Mouse (Mus musculus) midbrain, embryonic 14.5 days (tissue): ENCODE measurements around the gene Arhgef1. TPM values are rescaled to one million over a fixed set of nuclear protein-coding genes. Genes with fewer than 3 reads are reported as not detected.

ENCODE experiments used
- ATAC-seq: fragments of 200-750 bp; cut with Nextera tagmentation; 2 replicates; pipeline ENCODE4 v1.8.0; 2017; ENCODE audit warnings: moderate number of reproducible peaks, moderate library complexity; ENCODE audit not compliant: low FRiP score, low TSS enrichment
- DNase-seq: peaks from one replicate; pipeline ENCODE4 v3.0.0-alpha.2; 2015
- H3K27ac ChIP-seq: fragments of 300-500 bp; sonication (generic); replicated peaks from 2 replicates; pipeline ENCODE4 v1.5.1; 2014; ENCODE audit warnings: mild to moderate bottlenecking, low read depth, low read length, moderate library complexity
- H3K27me3 ChIP-seq: fragments of 300-500 bp; sonication (generic); 2 replicates; pipeline ENCODE4 v1.6.1; 2014; ENCODE audit warnings: low read length, control low read depth, mixed read lengths; ENCODE audit not compliant: control insufficient read depth, insufficient read depth
- H3K36me3 ChIP-seq: fragments of 300-500 bp; sonication (generic); 2 replicates; pipeline ENCODE4 v1.6.1; 2014; ENCODE audit warnings: low read length, control low read depth; ENCODE audit not compliant: control insufficient read depth, insufficient read depth
- H3K4me1 ChIP-seq: fragments of 300-500 bp; sonication (generic); 2 replicates; pipeline ENCODE4 v1.6.1; 2014; ENCODE audit warnings: mild to moderate bottlenecking, antibody characterized with exemption, low read length, control low read depth; ENCODE audit not compliant: control insufficient read depth, insufficient read depth
- H3K4me2 ChIP-seq: fragments of 300-500 bp; sonication (generic); 2 replicates; pipeline ENCODE4 v1.6.1; 2014; ENCODE audit warnings: mild to moderate bottlenecking, low read length, moderate library complexity
- H3K4me3 ChIP-seq: fragments of 300-500 bp; sonication (generic); replicated peaks from 2 replicates; pipeline ENCODE4 v1.5.1; 2014; ENCODE audit warnings: low read depth, low read length
- H3K9ac ChIP-seq: fragments of 300-500 bp; sonication (generic); replicated peaks from 2 replicates; pipeline ENCODE4 v1.6.1; 2014; ENCODE audit warnings: mild to moderate bottlenecking, low read length, moderate library complexity
- H3K9me3 ChIP-seq: fragments of 300-500 bp; sonication (generic); 2 replicates; pipeline ENCODE4 v1.6.1; 2016; ENCODE audit warnings: low read length, control low read depth, mixed read lengths; ENCODE audit not compliant: control insufficient read depth
- WGBS: fragments of 180-500 bp; shearing (Covaris S2); extraction: QIAGEN DNeasy Blood & Tissue Kit; methylation state at CpG from one replicate; pipeline ENCODE4 v1.1.7; 2014; 5-methylcytosine and 5-hydroxymethylcytosine counted together
- polyA plus RNA-seq: library from polyadenylated mRNA; unstranded; fragments of >200 nt; fragmentation: Nextera tagmentation; extraction: Ambion mirVana; gene quantifications from 2 replicates; pipeline ENCODE4 v1.2.1, GENCODE M21; 2014

Gene Arhgef1
- polyA plus RNA-seq, 1 experiment from 2014 or later = 51.0 TPM

DNA sequence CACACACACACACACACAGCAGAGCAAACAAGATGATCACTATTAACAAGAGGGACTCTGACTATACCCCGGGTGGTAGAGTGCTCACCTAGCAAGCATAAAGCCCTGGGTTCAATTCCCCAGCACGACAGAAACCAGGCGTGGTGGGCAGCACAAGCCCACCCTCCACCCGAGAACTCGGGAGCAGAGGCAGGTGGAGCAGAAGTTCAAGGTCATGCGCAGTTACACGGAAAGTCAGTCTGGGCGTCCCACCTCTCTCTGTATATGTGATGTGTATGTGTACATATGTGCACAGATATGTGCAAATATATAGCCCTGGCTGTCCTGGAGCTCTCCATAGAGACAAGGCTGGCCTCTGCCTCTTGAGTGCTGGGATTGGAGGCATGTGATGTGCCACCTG lies 65.3 kb downstream of the Arhgef1 start:
- Histone ChIP-seq H3K4me2 (no peak overlapping the region), H3K9ac (no peak overlapping the region), H3K27ac (no peak overlapping the region), H3K27me3 (no peaks in the 10 kb centered on the region), H3K9me3 (no peaks in the 10 kb centered on the region), H3K4me3 (no peak overlapping the region), H3K4me1 (no peaks in the 10 kb centered on the region), H3K36me3 (0 out of 2 replicates have a peak, but pooled peaks cover 4% of the 10 kb centered on the region)
- no peak for DNase-seq
- WGBS = 88% methylated on average over 8 of the region's 8 CpGs
- ATAC-seq = no peak

DNA sequence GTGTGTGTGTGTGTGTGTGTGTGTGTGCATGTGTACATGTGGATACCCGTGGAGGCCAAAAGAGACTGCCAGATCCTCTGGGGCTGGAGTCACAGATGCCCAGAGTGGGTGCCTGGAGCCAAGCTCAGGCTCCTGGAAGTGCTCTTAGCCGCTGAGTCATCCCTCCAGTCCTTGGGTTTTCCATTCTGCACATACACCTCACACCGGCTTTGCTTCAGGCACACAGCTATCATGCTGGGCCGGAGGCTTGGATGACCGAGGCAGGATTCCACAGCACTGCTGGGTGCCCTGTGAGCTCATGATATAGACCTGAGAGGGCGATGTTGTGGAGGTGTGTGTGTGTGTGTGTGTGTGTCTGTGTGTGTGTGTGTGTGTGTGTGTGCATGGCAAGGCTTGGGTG lies 65.8 kb downstream of the Arhgef1 start:
- Histone ChIP-seq H3K4me2 (no peak overlapping the region), H3K27me3 (no peaks in the 10 kb centered on the region), H3K4me1 (no peaks in the 10 kb centered on the region), H3K27ac (no peak overlapping the region), H3K4me3 (no peak overlapping the region), H3K36me3 (0 out of 2 replicates have a peak, but pooled peaks cover 4% of the 10 kb centered on the region), H3K9ac (no peak overlapping the region), H3K9me3 (no peaks in the 10 kb centered on the region)
- 77% methylated on average over 6 of the region's 6 CpGs for WGBS
- ATAC-seq (no peak), DNase-seq (no peak)

DNA sequence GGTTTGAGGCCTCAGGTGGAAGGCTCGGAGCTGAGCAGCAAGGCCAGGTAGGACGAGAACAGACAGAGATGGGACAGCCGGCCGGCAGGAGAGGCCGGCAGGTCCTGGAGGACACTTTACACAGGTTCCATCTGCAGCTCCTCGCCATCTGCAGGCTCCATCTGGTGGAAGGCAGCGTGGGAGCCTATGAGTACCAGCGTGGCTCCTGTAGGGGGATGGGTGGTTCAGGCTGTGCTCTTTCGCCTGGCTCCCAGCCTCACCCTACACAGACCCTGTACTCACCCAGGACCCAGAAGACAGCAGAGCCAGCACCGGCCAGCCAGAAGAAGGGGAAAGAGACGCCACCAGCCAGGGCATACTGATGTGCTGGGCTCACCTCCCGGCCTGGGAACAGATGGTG lies 67.1 kb downstream of the Arhgef1 start:
- no peaks in the 10 kb centered on the region for H3K4me1 ChIP-seq
- no peak overlapping the region for H3K4me3 ChIP-seq
- H3K36me3 ChIP-seq = 0 out of 2 replicates have a peak, but pooled peaks cover 4% of the 10 kb centered on the region
- WGBS = 75% methylated on average over 12 of the region's 12 CpGs
- H3K27ac ChIP-seq = no peak overlapping the region
- H3K9ac ChIP-seq = no peak overlapping the region
- DNase-seq = no peak
- ATAC-seq = no peak
- no peaks in the 10 kb centered on the region for H3K27me3 ChIP-seq
- no peak overlapping the region for H3K4me2 ChIP-seq
- no peaks in the 10 kb centered on the region for H3K9me3 ChIP-seq

DNA sequence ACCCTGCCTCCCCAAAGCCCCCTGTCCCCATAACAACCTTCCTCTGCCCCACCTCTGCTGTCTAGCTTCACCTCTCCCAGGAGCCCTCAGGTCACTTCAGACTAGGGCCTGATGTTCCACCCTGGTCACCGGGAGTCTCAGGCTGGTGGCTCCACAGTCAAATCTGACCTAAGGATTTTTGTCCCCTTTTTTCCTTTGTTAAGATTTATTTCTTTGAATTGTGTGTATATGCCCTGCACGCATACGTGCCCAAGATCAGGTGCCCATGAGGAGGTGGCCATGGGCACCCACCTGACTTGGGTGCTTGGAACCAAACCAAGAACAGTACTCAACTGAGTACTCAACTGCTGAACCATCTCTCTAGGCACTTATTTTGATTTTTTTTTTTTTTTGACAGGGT lies 67.6 kb downstream of the Arhgef1 start:
- Histone ChIP-seq H3K27me3 (no peaks in the 10 kb centered on the region), H3K27ac (no peak overlapping the region), H3K4me2 (no peak overlapping the region), H3K9ac (no peak overlapping the region), H3K4me1 (no peaks in the 10 kb centered on the region), H3K9me3 (no peaks in the 10 kb centered on the region), H3K4me3 (no peak overlapping the region), H3K36me3 (0 out of 2 replicates have a peak, but pooled peaks cover 4% of the 10 kb centered on the region)
- ATAC-seq (no peak), DNase-seq (no peak)
- WGBS = 94% methylated on average over 3 of the region's 3 CpGs

DNA sequence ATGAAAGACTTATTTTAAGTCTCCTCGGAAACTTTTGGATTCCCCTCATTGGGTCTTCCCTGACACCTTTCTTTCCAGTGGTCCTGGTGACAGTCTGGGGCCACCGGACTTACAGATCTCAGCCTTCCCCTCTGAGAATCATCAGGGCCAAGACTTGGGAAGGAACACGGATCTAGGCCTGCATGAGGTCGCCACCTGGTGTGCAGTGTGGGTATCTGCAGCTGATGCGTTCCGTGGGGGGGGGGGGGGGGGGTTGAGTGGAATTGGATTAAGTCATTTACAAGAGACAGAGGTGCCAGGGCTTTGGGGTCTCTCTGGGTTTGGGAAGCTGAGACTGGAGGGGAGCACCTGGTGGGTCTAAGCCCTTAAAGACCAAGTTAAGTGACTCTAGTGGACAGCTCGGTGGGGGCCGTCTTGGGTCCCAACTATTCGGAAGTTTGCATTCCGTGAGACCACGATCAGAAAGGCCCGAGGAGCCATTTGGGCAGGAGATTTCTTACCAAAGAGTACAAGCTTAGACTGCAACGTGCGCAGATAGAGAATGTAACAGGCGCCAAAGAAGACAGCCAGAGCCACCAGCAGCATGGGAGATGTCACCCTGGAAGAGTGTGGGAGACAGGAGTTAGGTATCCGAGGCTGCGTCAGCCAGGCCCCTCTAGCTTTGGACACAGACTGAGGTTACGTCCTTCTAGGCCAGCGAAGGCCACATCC lies 68.7 kb downstream of the Arhgef1 start:
- DNase-seq (peak; percentile 75), ATAC-seq (no peak)
- H3K9ac ChIP-seq = peak overlapping the region; percentile 72
- H3K27me3 ChIP-seq = no peaks in the 10 kb centered on the region
- 0 out of 2 replicates have a peak, but pooled peaks cover 4% of the 10 kb centered on the region for H3K36me3 ChIP-seq
- H3K27ac ChIP-seq = peak overlapping the region; percentile 72
- no peaks in the 10 kb centered on the region for H3K4me1 ChIP-seq
- peak overlapping the region; percentile 74 for H3K4me2 ChIP-seq
- H3K4me3 ChIP-seq = peak overlapping the region; percentile 73
- 9% methylated on average over 19 of the region's 19 CpGs for WGBS
- H3K9me3 ChIP-seq = no peaks in the 10 kb centered on the region

DNA sequence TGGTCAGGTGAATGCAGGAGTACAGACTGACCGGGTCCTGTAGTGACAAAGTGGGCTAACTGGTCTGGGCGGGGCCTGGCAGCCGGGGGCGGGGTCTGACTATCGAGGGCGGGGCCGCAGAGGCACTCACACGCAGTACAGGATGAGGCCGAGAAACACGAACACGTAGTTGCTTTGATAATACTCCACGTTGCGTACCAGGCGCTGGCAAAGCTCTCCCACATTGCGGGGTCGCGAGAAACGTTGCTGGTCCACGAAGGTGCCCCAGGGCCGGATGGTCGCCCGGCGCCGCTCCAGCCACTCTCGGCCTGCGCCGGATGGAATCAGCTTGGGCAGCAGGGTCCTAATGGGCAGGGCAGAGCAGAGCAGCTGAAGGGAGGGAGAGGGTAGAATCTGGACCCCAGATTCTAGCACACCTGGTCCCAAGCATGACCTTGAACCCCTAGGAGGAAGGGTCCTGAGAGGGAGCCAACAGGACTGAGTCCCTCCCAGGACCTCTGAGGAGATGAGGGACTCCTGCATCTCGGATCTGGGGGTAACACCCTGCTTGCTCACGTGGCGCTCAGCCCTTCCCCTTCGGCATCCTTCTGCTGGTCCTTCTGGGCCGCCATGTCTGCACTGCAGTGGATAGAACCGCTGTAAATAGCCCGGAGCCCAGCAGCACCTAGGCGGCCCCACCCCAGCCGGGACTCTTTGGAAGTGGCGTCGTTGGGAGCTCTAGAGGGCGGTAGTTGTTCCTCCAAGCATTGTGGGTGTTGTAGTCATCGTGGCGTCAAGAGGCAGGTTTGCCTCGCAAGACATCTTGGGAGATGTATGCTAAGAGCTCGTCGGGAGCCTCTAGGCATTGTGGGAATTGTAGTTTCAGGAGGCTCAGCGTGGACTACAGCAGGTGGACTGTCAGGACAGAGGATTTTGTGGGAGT lies 69.5 kb downstream of the Arhgef1 start, which contains the start of gene Rabac1:
Rabac1 (minus strand) TSS at position 783 of the 922 bp plus-strand sequence.
- H3K27me3 ChIP-seq = no peaks in the 10 kb centered on the region
- peak within 1 kb of the TSS; percentile 72 for H3K9ac ChIP-seq
- H3K4me2 ChIP-seq = peak within 1 kb of the TSS; percentile 74
- peak within 1 kb of the TSS; percentile 73 for H3K4me3 ChIP-seq
- H3K27ac ChIP-seq = peak within 1 kb of the TSS; percentile 72
- no peaks in the 10 kb centered on the region for H3K4me1 ChIP-seq
- no peaks in the 10 kb centered on the region for H3K9me3 ChIP-seq
- DNase-seq (peak; percentile 96), ATAC-seq (peak; percentile 90)
- H3K36me3 ChIP-seq = peaks cover 4% of the 10 kb centered on the region
- WGBS = under 1% methylated on average over 45 of the region's 45 CpGs

DNA sequence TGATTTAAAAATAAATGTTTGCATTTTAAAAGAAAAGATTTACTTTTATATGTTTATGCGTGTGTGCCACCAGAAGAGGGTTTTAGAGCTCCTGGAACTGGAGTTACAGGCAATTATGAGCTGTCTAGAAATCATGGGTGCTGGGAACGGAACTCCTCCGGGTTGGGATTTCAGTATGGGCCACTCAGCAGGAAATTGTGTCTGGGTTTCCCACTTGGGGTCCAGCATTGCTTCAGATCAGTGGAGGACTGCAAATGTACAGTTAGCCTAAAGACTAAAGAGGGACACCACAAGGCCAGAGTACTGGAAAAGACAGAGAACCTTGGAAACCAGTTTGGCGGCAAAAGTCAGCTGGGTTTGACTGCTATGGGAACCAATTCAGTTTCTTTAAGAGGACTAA lies 70.5 kb downstream of the Arhgef1 start:
- Histone ChIP-seq H3K9me3 (no peaks in the 10 kb centered on the region), H3K4me2 (no peak overlapping the region), H3K36me3 (peaks cover 14% of the 10 kb centered on the region), H3K4me1 (no peaks in the 10 kb centered on the region), H3K4me3 (no peak overlapping the region), H3K9ac (no peak overlapping the region), H3K27me3 (no peaks in the 10 kb centered on the region), H3K27ac (no peak overlapping the region)
- DNase-seq (no peak), ATAC-seq (no peak)
- WGBS = 86% methylated on average over 4 of the region's 4 CpGs

DNA sequence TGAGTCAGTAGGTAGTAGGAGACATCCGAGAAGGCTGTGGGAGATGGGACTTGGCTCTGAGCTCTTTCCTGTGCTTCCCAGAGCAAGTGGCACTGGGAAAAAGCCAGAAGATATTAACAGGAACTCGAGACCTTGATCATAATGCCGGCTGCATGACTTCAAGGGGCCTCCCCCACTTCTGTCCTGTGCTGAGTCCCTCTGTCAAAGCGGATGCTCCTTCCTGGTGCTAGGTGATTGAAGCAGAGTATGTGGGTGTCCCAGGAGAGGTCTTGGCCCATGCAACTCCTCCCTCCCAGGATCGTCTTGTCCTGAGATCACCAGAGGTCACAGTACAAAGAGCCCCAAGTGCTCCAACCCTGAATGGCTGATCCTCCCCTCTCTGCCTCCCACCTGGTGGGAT lies 71.2 kb downstream of the Arhgef1 start:
- Histone ChIP-seq H3K4me2 (no peak overlapping the region), H3K36me3 (peaks cover 21% of the 10 kb centered on the region), H3K9ac (no peak overlapping the region), H3K27ac (no peak overlapping the region), H3K4me3 (no peak overlapping the region), H3K4me1 (no peaks in the 10 kb centered on the region), H3K9me3 (no peaks in the 10 kb centered on the region), H3K27me3 (no peaks in the 10 kb centered on the region)
- no peak for ATAC-seq
- WGBS = 79% methylated on average over 5 of the region's 5 CpGs
- DNase-seq = no peak
